Mouse (Mus musculus) gastrocnemius, postnatal 4 days (tissue): ENCODE results near the gene Itprid1. TPM values are rescaled to one million over a fixed set of nuclear protein-coding genes. Genes with fewer than 3 reads are reported as not detected.

Experiments used
- DNase-seq, 2 experiments: peaks; one replicate each; pipeline ENCODE4 v3.0.0; 2021 to 2022; ENCODE audit warnings: low spot score in 2 of 2, mixed read lengths in 2 of 2
- total RNA-seq, 2 experiments: library from RNA; stranded (reverse); gene quantifications; 2 replicates each; pipeline ENCODE4 v1.2.3; 2021

Itprid1 gene
- total RNA-seq, 2 experiments from 2014 or later = not detected

DNA sequence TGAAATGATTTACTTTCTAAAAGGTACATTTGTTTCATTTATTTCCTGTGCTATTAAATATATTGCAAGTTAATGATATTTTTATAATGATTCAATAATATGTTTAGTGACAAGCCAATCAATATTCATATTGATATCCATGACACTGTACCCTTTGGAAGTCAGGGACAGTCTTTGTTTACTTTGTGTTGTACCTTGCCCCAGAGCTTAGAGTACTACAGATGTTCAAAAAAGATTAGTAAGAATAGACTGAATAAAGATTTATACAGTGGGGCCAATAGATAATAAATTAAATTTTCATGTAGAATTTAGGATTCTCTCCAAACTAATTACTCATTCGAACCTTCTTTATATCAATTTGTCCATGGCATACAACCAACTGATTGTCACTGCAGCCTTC lies 50.9 kb downstream of the Itprid1 start:
- no peak for DNase-seq

DNA sequence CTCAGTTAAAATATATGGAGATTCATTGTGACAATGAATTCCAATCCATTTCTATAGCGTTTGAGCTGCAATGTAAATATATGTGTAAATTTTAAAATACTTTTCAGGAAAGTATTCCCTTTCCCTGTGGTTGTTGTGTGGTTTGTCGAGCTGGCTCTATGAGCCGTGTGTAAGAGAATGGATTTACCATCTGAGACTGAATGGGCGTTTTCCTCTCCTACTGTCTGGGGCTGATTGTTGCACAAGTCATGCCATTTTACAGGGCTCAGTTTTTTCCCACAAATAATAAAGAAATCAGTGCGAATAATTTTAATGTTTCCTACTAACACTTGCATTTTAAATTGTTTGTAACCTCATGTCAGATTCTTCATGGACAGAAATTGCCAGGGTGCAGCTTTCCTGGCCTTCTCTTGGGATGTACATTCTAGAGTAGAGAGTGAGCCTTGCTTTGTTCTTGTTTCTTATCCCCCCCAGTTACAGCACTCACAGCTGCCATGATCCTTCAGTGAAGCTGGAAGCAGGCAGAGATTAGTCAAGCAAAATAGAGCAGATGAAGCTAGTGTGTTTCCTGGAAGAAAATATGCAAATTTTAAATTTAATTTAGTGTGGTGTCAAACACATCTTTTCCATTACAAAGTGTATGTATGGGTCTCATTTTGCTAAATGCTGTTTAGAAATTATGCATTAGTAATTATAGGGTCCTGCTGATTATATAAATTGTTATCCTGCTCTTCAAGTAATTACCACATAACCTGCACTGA lies 65.1 kb downstream of the Itprid1 start:
- DNase-seq = no peak

DNA sequence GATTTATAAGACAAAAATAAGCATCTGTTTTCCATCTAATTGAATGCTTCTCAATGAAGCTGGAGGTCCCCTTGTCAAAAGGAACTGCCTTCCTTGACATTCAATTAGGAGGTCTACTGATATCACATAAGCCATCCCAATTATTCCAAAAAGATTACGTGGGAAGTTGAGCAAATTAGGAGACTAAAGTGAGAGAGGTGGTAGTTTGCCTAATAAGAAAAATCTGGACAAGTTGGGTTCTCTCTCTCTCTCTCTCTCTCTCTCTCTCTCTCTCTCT lies 65.6 kb downstream of the Itprid1 start:
- DNase-seq = no peak

DNA sequence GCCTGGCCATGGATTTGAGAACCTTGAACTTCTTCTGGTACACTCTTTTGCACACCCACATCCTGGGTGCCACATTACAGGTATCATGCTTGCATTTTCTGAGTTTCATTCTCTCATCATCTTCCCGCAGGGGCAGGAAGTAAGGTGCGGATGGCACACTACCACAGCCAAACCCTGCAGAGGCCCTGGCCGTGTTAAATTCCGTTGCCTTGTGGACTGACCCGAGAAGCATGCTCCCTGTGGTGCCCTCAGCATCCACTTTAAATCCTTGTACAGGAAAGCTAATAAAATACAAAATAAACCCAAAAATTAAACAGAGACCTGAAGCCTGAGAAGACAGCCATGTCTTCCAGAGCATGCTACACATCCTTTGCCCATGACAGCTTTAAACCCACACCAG lies 82.5 kb downstream of the Itprid1 start:
- DNase-seq = no peak

DNA sequence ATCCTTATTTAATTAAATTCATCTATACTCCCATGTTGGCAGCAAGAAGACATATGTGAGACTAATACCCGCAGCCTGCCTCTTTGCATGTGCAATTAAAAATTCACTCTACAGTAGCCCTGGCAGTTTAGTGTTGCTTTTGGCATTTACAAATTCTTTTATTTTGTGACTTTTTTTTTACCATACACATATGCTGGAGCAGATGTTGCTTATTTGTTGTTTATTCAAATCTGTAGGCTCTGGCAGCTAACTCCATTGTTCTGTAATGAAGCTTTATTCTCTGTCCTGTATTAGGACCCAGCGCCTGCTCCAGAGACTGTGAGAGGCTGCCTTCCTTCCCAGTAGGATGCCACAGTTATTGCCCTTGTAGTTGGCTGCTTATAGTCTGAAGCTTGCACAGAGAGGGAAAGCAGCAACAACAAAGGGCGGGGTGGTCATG lies 83.6 kb downstream of the Itprid1 start:
- DNase-seq = no peak

DNA sequence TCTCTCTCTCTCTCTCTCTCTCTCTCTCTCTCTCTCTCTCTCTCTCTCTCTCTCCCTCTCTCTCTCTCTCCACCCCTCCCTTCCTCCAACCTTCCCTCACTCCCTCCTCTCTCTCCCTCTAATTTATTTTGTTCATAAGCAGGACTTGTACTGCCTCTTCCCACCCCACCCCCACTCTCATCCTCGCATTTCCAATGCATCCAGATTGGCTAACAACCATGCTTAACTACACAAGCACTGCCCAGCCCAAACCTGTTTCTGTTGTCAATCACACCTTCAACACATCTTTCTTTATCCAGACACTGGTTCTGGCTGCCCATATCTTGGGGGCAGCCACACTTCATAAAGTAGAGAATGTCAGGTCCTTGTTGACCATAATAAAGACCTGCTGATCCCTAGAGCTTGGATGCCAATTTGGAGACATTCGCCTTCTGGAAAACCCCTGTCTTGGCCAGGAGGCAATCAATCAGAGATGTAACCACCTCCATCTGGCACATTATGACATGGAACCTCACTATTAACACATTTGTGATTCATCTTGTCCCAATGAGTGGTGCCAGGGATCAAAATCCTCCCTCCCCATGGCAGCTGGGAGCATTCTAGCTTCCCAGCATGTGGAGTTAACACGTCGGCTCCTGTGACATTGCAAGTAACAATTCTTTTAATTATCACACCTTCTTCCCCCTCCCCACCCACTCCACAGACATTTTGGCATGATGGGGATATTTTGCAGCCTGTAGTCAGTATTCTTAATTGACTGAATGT lies 84.4 kb downstream of the Itprid1 start:
- DNase-seq = no peak

DNA sequence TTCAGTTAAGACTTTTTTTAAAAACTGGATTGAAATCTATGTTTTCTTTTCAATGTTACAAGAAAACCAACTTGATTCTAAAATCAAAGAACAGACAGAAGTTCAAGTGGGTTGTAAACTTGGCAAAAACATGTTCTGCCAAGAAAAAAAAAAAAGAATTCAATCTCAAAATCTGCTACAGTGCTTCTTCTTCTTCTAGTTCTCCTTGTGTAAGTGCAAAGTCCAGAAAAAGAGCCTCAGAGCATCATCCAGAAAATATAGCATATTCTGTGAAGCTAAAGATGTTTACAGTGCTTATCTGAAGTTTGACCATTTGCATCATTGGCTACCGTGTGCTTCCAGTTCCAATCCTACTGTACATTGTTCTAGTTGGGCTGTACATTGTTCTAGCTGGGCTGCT lies 108.0 kb downstream of the Itprid1 start:
- no peak for DNase-seq

DNA sequence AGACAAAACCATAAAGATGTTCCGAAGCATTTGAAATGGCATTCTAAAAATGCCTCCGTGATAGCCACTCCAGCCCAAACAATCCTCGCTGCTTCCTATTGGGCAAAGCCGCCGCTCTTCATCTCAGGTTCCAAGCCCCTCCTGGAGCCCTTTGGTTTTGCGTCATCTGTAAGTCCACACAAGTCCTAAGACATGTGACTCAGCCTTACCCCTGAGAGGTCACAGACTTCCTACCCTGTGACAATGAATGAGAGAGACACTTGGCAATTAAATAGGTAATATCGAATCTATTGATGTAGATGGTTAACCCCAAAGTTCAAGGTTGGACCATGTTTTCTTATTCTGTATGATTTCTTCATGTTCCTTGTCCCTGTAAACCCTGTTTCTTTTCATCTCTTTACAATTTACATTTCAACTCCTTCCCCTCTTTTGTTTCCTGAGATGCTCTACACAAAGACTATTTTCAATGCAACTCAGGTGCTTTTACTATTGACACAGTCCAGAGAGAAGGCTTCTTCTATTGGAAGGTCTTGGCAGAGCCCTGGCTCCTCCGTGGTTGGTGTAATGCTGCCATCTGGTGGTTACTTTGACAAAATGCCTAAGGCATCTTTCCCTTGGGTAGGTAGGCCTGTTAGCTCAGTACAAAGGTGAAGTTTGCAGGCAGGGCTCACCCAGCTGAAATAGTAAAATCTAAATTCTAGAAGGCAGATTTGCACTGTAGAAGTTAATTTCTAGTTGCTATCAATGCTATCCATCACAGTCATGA lies 113.8 kb downstream of the Itprid1 start:
- peak; percentile 32 to 46 for DNase-seq

DNA sequence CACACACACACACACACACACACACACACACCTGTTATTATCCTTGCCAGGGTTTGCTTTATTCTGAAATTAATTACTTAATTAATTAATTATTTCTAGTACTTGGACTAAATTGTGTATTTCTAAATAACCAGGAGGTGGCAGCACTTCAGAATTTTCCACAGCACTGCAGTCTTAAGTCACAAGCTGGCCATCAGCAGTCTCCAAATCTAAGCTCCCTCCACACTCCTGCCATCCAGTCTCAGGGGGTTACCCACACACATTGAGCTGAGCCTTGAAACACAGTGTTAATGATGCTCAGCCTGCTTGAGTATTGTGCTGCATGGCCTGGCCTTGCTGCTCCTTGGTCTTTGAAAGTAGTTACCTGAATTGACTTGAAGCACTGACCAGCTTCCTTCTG lies 136.3 kb downstream of the Itprid1 start:
- no peak for DNase-seq

DNA sequence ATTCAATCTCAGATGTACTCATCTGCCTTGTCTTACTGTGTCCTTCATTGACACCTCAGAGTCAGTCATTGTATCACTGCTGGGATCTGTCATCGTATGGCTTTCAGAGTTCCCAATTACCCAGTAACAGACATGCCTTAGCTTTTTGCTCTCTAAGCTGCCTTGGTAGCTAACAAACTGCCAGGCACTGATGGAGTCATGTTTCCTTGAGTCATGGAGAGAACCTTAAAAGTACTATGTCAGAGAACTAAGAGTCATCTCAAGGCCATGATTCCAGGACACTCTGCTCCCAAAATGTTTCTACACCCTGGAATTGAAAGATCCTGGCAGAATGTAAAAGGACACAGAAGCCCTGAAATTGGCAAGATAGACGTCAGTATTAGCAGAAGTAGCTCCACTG lies 143.1 kb downstream of the Itprid1 start:
- no peak for DNase-seq

DNA sequence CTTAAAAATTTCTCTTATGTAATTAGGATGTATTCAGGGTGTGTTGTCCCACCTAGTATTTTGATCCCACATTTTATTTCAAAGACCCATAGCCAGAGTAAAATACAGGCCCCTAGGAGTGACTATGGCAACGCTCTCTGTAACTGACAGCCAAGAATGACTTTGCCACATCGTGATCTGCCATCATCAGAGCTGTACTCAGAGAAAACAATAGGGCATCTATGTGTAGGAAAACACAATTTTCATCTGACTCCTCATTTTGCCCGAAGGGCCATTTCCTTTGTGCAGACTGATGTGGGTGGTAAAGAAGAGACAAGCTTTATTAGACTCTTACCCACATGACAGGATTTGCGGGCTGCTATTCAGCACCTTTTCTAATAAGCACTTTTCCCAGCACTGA lies 172.0 kb downstream of the Itprid1 start:
- no peak for DNase-seq

DNA sequence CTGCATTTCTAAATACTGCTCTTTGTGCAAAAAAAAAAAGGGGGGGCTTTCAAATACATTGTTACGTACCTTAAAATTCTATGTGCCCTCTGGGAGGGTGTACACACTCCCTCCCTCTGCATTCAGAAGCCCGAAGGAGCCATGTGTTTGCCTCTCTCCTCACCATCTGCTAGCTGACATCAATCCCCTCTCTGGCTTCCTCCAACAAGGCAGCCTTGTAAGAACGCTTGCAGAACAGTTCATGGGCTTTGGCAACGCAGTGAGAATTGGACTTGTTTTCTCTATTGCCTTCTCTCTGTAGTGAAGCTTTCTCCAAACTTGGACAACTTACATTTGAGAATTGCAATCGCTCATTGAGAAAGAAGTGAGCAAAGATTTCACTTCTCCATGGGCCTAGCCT lies 175.7 kb downstream of the Itprid1 start:
- DNase-seq = no peak

DNA sequence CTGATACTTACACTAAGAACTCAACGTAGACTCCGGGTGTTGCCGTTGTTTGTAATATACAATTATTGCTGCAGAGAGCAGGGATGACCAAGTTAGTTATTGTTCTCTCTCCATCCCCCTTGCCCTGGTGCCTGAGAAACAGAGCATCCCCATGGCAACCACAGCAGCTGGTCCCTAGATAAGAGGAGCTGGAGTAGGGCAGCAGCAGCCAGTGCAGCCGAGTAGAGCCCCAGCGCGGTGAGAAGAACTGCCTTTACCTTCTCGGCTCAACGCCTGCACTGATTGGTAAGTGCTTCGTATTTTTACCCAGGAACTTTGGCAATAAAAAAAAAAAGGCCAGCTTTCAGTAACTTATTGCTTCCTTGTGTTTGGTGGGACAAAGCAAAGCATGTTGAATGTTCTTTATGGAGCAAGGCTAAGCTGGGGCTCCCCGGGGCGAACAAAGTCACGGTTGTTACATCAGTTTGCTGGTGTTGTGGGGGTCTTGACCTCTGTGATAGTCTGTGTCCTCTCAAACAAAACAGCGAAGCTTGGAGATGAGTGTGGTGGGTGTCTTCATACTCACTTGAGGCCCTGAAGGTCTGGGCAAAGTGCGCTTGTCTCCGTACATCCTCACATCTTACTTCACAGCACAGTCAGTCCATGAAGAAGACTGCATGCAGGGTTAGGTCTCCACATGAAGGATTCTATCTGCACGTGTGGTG lies 180.7 kb downstream of the Itprid1 start, which contains the start of gene Ppp1r17:
TSS of gene Ppp1r17 (plus strand) at position 207 of the 704 bp plus-strand sequence.
- DNase-seq = no peak

DNA sequence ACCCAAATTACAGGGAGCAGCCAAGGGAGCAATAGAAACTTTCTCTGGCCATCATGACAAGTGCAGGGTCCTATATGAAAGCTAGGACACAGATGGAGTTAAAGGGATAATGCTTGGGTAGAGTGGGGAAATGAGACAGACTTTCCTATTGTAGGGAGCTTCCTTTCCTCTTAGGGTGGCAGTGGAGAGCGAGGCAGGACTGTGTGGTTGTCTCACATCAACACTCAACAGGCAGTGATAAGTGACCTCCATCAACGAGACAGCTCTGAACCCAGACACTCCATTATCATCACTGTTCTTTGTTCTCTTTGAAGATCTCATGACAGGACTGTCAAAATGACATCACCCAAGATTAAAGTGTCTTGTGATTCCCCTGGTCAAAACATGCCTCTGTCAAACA lies 182.9 kb downstream of the Itprid1 start:
- no peak for DNase-seq

DNA sequence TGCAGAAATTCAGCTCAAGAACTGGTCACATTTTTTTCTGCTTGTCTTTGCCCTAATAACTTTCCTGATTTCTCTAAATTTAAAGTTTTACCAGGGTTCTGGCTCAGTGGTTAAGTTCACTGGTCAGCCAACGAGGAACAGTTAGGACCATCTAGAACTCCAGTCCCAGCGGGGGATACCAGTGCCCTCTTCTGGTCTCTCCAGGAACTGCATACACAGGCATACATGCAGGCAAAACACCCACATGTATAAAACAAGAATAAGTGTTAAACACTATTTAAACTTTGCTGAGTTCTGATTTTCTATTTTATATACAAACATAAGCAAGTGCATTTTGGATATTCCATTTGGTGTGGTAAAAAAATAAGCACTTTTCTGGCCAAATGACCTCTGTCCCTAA lies 188.8 kb downstream of the Itprid1 start:
- DNase-seq = peak in 1 of 2 experiments; percentile 6

DNA sequence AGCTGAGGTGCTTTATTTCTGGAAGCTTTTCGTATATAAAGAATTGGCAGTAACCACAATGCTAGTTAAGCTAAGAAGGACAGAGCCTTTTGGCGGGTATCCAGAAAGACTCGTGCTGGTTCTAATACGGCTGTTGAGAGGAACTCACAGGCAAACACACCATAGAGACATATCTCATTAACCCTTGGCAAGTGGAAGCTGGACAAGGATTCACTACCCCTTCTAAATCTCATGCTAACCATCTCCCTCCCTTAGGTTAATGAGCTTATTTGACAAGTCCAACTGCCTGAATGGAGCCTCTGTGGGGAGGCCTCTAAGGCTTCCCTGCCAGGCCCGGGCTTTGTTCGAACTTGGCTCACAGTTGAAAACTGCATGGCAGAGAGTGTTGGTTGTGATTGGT lies 190.6 kb downstream of the Itprid1 start:
- no peak for DNase-seq

DNA sequence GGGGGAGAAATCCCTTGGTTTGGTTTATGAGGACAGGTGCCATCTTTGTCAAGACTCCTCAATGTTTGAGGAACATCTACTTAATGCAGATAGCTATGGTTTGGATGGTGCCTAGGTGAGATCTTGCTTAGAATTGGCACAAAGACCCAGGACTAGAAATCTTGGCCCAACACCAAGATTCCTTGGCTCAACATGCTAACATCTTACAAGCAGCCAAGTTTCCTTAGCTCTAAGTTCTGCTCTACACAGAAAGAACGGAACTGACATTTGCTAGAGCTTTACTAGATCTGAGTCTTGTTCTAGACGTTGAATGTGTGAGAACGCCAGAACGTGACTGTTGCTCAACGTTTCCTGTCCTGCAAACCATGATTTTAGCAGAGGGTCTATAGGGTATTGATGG lies 191.3 kb downstream of the Itprid1 start:
- DNase-seq = no peak
